Mouse (Mus musculus) liver, postnatal 0 days (tissue): ENCODE measurements around the gene Fto. TPM values are rescaled to one million over a fixed set of nuclear protein-coding genes. Genes with fewer than 3 reads are reported as not detected.
A peak's percentile ranks its signal among the peaks of the same experiment; 100 is the strongest.

Experiments used
- ATAC-seq: fragments of 200-750 bp; cut with Nextera tagmentation; 2 replicates; pipeline ENCODE4 v1.8.0; 2017; ENCODE audit warnings: mild to moderate bottlenecking, moderate library complexity
- DNase-seq: peaks from one replicate; pipeline ENCODE4 v3.0.0-alpha.2; 2016
- H3K27ac ChIP-seq: fragments of 300-500 bp; sonication (generic); 2 replicates; pipeline ENCODE4 v1.5.1; 2014; ENCODE audit warnings: antibody characterized with exemption, moderate library complexity, mild to moderate bottlenecking, low read depth
- H3K27me3 ChIP-seq: fragments of 300-500 bp; sonication (generic); 2 replicates; pipeline ENCODE4 v1.6.1; 2014; ENCODE audit warnings: low read length, control low read depth, mixed read lengths; ENCODE audit not compliant: insufficient read depth
- H3K36me3 ChIP-seq: fragments of 300-500 bp; sonication (generic); replicated peaks from 2 replicates; pipeline ENCODE4 v1.6.1; 2014; ENCODE audit warnings: mild to moderate bottlenecking, control low read depth, low read length, moderate library complexity, mixed read lengths; ENCODE audit not compliant: insufficient read depth
- H3K4me1 ChIP-seq: fragments of 300-500 bp; sonication (generic); 2 replicates; pipeline ENCODE4 v1.6.1; 2014; ENCODE audit warnings: antibody characterized with exemption, mild to moderate bottlenecking, control low read depth; ENCODE audit not compliant: insufficient read depth
- H3K4me2 ChIP-seq: fragments of 300-500 bp; sonication (generic); 2 replicates; pipeline ENCODE4 v1.6.1; 2014; ENCODE audit warnings: low read depth, mild to moderate bottlenecking, low read length, moderate library complexity, mixed read lengths
- H3K4me3 ChIP-seq: fragments of 300-500 bp; sonication (generic); 2 replicates; pipeline ENCODE4 v1.5.1; 2014; ENCODE audit warnings: low read depth, low read length
- H3K9ac ChIP-seq: fragments of 300-500 bp; sonication (generic); replicated peaks from 2 replicates; pipeline ENCODE4 v1.6.1; 2014; ENCODE audit warnings: mild to moderate bottlenecking, moderate library complexity
- H3K9me3 ChIP-seq: fragments of 300-500 bp; sonication (generic); 2 replicates; pipeline ENCODE4 v1.6.1; 2016; ENCODE audit warnings: mild to moderate bottlenecking, control low read depth, low read length, mixed read lengths
- CTCF ChIP-seq: sonication (generic); IDR thresholded peaks from 2 replicates; pipeline ENCODE4 v1.5.1; 2016; ENCODE audit warnings: antibody characterized with exemption, low read depth
- EP300 ChIP-seq: IDR thresholded peaks from 2 replicates; pipeline ENCODE4 v1.6.1; 2016; ENCODE audit warnings: antibody characterized with exemption, low read depth, mild to moderate bottlenecking
- WGBS: fragments of 180-500 bp; shearing (Covaris S2); extraction: QIAGEN DNeasy Blood & Tissue Kit; methylation state at CpG from one replicate; pipeline ENCODE4 v1.1.7; 2014; ENCODE audit not compliant: insufficient replicate concordance; 5-methylcytosine and 5-hydroxymethylcytosine counted together
- polyA plus RNA-seq: library from polyadenylated mRNA; unstranded; fragments of >200 nt; fragmentation: Nextera tagmentation; extraction: Ambion mirVana; gene quantifications from 2 replicates; pipeline ENCODE4 v1.2.1, GENCODE M21; 2015

The Fto gene
- polyA plus RNA-seq, 1 experiment from 2014 or later: 10.8 TPM

DNA sequence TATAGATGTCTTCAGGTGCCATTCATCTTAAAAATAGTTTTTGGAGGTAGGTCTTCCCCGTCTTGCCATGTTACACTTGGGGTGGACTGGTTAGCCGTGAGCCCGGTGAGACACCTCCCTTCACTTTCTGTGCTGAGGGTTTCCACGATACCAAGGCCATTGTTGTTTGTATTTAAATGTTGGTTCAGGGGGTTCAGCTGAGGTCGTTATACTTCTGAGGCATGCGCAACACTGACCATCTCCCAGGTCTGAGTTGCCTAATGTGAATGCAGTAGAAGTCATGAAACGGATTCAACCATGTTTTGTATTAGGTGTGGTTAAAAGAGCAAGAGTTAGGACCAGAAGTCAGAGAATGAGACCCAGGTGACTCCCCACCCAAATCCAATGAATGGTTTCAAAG, 72.5 kb downstream of the Fto start:
- TF ChIP-seq CTCF (no peak), EP300 (no peak)
- ATAC-seq: peak; percentile 55
- no peak for DNase-seq

DNA sequence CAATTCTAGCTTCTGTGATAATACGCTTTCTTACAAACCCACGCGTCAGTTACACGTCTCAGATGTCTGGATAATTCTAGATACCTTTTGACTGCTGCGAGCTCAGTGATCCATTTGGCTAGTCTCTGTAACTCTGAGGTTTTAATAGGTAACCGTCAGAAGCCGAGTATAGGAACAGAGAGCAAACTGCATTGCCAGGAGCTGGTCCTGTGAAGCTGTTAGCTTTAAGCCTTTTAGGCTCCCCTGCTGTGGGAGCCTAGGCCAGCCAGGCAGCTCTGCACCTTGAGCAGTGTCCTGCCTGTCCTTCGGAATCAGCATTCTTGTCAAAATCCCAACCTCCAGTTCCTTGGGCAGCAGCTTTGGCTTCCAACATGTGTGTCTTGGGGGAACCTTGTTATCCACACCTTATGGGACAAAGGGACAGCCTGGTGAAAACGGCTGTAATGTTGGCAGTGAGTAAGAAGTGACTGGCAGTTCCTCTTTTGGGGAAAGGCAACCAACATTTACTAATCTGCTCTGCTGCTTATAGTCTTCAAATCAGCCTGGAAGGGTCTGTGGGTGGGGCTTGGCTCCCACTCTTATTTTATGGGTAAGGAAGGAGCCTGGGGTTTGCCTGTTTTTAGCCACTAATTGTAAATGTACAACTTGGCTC, 77.2 kb downstream of the Fto start:
- no peak overlapping the region for H3K4me2 ChIP-seq
- no peak overlapping the region for H3K9ac ChIP-seq
- TF ChIP-seq CTCF (no peak), EP300 (no peak)
- ATAC-seq: no peak
- no peak overlapping the region for H3K4me3 ChIP-seq
- peak overlapping the region; percentile 58 for H3K27ac ChIP-seq
- 49% methylated on average over 9 of the region's 9 CpGs for WGBS
- no peaks in the 10 kb centered on the region for H3K36me3 ChIP-seq
- H3K4me1 ChIP-seq: peaks cover 32% of the 10 kb centered on the region
- no peaks in the 10 kb centered on the region for H3K9me3 ChIP-seq
- H3K27me3 ChIP-seq: no peaks in the 10 kb centered on the region
- no peak for DNase-seq

More for the DNA sequence above, 72.5 kb downstream of the Fto start:
- Histone ChIP-seq H3K4me2 (no peak overlapping the region), H3K9ac (no peak overlapping the region), H3K4me1 (peaks cover 32% of the 10 kb centered on the region), H3K36me3 (no peaks in the 10 kb centered on the region), H3K27ac (0 out of 2 replicates have a peak overlapping the region, but pooled peaks have one; percentile 3), H3K27me3 (no peaks in the 10 kb centered on the region), H3K4me3 (no peak overlapping the region), H3K9me3 (no peaks in the 10 kb centered on the region)
- WGBS: 67% methylated on average over 7 of the region's 7 CpGs

GRCm38 (mm10) chr8:91392261-91392660, 78.9 kb downstream of the Fto start:
- WGBS: 66% methylated on average over 7 of the region's 7 CpGs
- no peaks in the 10 kb centered on the region for H3K27me3 ChIP-seq
- no peaks in the 10 kb centered on the region for H3K9me3 ChIP-seq
- H3K27ac ChIP-seq: peak overlapping the region; percentile 79
- H3K9ac ChIP-seq: no peak overlapping the region
- peaks cover 32% of the 10 kb centered on the region for H3K4me1 ChIP-seq
- H3K4me2 ChIP-seq: no peak overlapping the region
- H3K36me3 ChIP-seq: no peaks in the 10 kb centered on the region
- DNase-seq (no peak), ATAC-seq (peak; percentile 83)
- TF ChIP-seq CTCF: no peak
- TF ChIP-seq EP300: no peak
- H3K4me3 ChIP-seq: no peak overlapping the region

GRCm38 (mm10) chr8:91395340-91396055, 82.2 kb downstream of the Fto start:
- no peaks in the 10 kb centered on the region for H3K9me3 ChIP-seq
- no peak overlapping the region for H3K4me3 ChIP-seq
- no peak for TF ChIP-seq CTCF
- TF ChIP-seq EP300: peak; percentile 56; the same call in 1 of the 2 replicates
- no peak for DNase-seq
- ATAC-seq: peak; percentile 69
- no peaks in the 10 kb centered on the region for H3K36me3 ChIP-seq
- 0 out of 2 replicates have a peak overlapping the region, but pooled peaks have one; percentile 51 for H3K27ac ChIP-seq
- no peaks in the 10 kb centered on the region for H3K27me3 ChIP-seq
- 78% methylated on average over 6 of the region's 6 CpGs for WGBS
- H3K4me1 ChIP-seq: peaks cover 22% of the 10 kb centered on the region
- H3K9ac ChIP-seq: no peak overlapping the region
- H3K4me2 ChIP-seq: no peak overlapping the region

DNA sequence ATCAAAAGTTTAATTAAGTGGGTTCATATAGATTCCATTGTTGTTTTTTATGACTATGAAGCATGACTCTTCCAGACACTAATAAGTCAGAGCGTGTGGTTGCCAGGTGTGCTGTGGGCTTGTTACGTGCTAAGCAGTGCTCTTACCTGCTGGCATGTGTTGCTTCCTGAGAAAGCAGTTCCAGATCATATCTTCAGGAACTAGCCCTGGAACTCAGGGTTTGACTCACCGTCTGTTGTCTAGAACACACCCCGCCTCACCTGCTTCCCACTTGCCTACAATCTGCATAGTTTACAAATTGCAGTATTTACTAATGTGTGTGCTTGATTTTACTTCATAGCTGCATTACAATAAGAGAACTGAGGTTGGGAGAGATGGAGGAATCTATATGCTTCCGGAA, 84.7 kb downstream of the Fto start:
- no peak overlapping the region for H3K4me2 ChIP-seq
- H3K4me3 ChIP-seq: no peak overlapping the region
- H3K9ac ChIP-seq: no peak overlapping the region
- DNase-seq (no peak), ATAC-seq (no peak)
- H3K36me3 ChIP-seq: no peaks in the 10 kb centered on the region
- H3K9me3 ChIP-seq: no peaks in the 10 kb centered on the region
- H3K27me3 ChIP-seq: no peaks in the 10 kb centered on the region
- H3K4me1 ChIP-seq: peaks cover 23% of the 10 kb centered on the region
- no peak for TF ChIP-seq EP300
- no peak for TF ChIP-seq CTCF
- no peak overlapping the region for H3K27ac ChIP-seq
- 73% methylated on average over 5 of the region's 5 CpGs for WGBS
